Mouse (Mus musculus) heart, embryonic 14.5 days (tissue): ENCODE data around the gene Thrb. TPM values are rescaled to one million over a fixed set of nuclear protein-coding genes. Genes with fewer than 3 reads are reported as not detected.

Experiments
- ATAC-seq: fragments of 200-750 bp; cut with Nextera tagmentation; 2 replicates; pipeline ENCODE4 v1.8.0; 2017; ENCODE audit warnings: low read depth, moderate TSS enrichment; ENCODE audit not compliant: insufficient number of reproducible peaks, insufficient read depth, low FRiP score
- H3K27ac ChIP-seq, 2 experiments: fragments of 200-500 bp in 1 of 2; fragments of 300-500 bp in 1 of 2; sonication (generic) in 1 of 2; replicated peaks in 1 of 2; 2 replicates each; pipeline ENCODE4 v1.5.1; 2012 to 2014; ENCODE audit warnings: low read depth in 2 of 2, low read length in 2 of 2, control low read depth in 1 of 2, mild to moderate bottlenecking in 1 of 2, mixed read lengths in 1 of 2; ENCODE audit not compliant: control insufficient read depth in 1 of 2, insufficient read depth in 1 of 2
- H3K27me3 ChIP-seq: fragments of 300-500 bp; sonication (generic); 2 replicates; pipeline ENCODE4 v1.6.1; 2014; ENCODE audit warnings: mild to moderate bottlenecking, low read length, control low read depth; ENCODE audit not compliant: control insufficient read depth, insufficient read depth
- H3K36me3 ChIP-seq: fragments of 300-500 bp; sonication (generic); 2 replicates; pipeline ENCODE4 v1.6.1; 2014; ENCODE audit warnings: mild to moderate bottlenecking, control low read depth, low read length, mixed read lengths; ENCODE audit not compliant: control insufficient read depth, insufficient read depth
- H3K4me1 ChIP-seq, 2 experiments: fragments of 200-500 bp in 1 of 2; fragments of 300-500 bp in 1 of 2; sonication (generic) in 1 of 2; 2 replicates each; pipeline ENCODE4 v1.6.1; 2012 to 2014; ENCODE audit warnings: low read length in 2 of 2, control low read depth in 1 of 2, mixed read lengths in 1 of 2; ENCODE audit not compliant: control insufficient read depth in 2 of 2, insufficient read depth in 2 of 2
- H3K4me2 ChIP-seq: fragments of 300-500 bp; sonication (generic); 2 replicates; pipeline ENCODE4 v1.6.1; 2014; ENCODE audit warnings: mild to moderate bottlenecking, low read length
- H3K4me3 ChIP-seq, 2 experiments: fragments of 200-500 bp in 1 of 2; fragments of 300-500 bp in 1 of 2; sonication (generic) in 1 of 2; 2 replicates each; pipeline ENCODE4 v1.5.1; 2012 to 2014; ENCODE audit warnings: low read length in 2 of 2, mild to moderate bottlenecking in 2 of 2, control low read depth in 1 of 2, low read depth in 1 of 2, moderate library complexity in 1 of 2; ENCODE audit not compliant: control insufficient read depth in 1 of 2, insufficient read depth in 1 of 2
- H3K9ac ChIP-seq: fragments of 300-500 bp; sonication (generic); 2 replicates; pipeline ENCODE4 v1.6.1; 2014; ENCODE audit warnings: mild to moderate bottlenecking, low read length
- H3K9me3 ChIP-seq: fragments of 300-500 bp; sonication (generic); 2 replicates; pipeline ENCODE4 v1.6.1; 2016; ENCODE audit warnings: low read length, control low read depth; ENCODE audit not compliant: control insufficient read depth
- WGBS: fragments of 180-500 bp; shearing (Covaris S2); extraction: QIAGEN DNeasy Blood & Tissue Kit; methylation state at CpG from one replicate; pipeline ENCODE4 v1.1.7; 2014; 5-methylcytosine and 5-hydroxymethylcytosine counted together
- polyA plus RNA-seq: library from polyadenylated mRNA; unstranded; fragments of >200 nt; fragmentation: Nextera tagmentation; extraction: Ambion mirVana; gene quantifications from 2 replicates; pipeline ENCODE4 v1.2.1, GENCODE M21; 2014

Thrb gene
- polyA plus RNA-seq, 1 experiment from 2014 or later: 1.5 TPM

- Histone ChIP-seq H3K36me3 (no peaks in the 10 kb centered on the region), H3K4me3 (no peak overlapping the region), H3K4me1 (no peaks in the 10 kb centered on the region), H3K27me3 (no peaks in the 10 kb centered on the region), H3K27ac (no peak overlapping the region), H3K9ac (no peak overlapping the region), H3K9me3 (no peaks in the 10 kb centered on the region), H3K4me2 (no peak overlapping the region)
- ATAC-seq: no peak
- WGBS: 60% methylated on average over 8 of the region's 8 CpGs
Measured at GRCm38 (mm10) chr14:17847211-17847610, 187.2 kb downstream of the Thrb start.

DNA sequence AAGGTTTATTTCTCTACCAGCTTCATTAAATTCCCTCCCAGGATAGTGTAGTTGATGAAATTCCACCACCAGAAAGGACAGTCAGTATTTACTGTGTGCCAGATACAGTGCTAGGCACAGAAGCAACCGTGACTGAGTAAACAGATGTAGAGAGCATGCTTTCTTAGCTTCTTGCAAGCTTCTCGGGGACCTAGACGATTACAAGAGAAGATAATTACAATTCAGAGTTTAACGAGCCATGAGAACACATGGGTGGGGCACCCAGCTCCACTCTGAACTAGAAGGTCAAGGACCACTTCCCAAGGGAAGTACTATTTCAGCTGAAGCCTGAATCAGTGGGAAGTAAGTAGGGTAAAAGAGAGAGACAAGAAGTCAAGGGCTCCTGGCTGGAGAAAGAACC lies 190.3 kb downstream of the Thrb start:
- no peak overlapping the region for H3K4me3 ChIP-seq
- no peaks in the 10 kb centered on the region for H3K36me3 ChIP-seq
- H3K4me2 ChIP-seq: no peak overlapping the region
- no peak for ATAC-seq
- no peak overlapping the region for H3K27ac ChIP-seq
- no peak overlapping the region for H3K9ac ChIP-seq
- no peaks in the 10 kb centered on the region for H3K9me3 ChIP-seq
- no peaks in the 10 kb centered on the region for H3K27me3 ChIP-seq
- no peaks in the 10 kb centered on the region for H3K4me1 ChIP-seq
- 59% methylated on average over 4 of the region's 4 CpGs for WGBS

- no peaks in the 10 kb centered on the region for H3K27me3 ChIP-seq
- no peak overlapping the region for H3K27ac ChIP-seq
- H3K4me2 ChIP-seq: no peak overlapping the region
- 76% methylated on average over 2 of the region's 2 CpGs for WGBS
- H3K36me3 ChIP-seq: no peaks in the 10 kb centered on the region
- no peaks in the 10 kb centered on the region for H3K4me1 ChIP-seq
- H3K4me3 ChIP-seq: no peak overlapping the region
- H3K9me3 ChIP-seq: no peaks in the 10 kb centered on the region
- no peak overlapping the region for H3K9ac ChIP-seq
- ATAC-seq: no peak
Measured at GRCm38 (mm10) chr14:17852236-17852635, 192.2 kb downstream of the Thrb start.

DNA sequence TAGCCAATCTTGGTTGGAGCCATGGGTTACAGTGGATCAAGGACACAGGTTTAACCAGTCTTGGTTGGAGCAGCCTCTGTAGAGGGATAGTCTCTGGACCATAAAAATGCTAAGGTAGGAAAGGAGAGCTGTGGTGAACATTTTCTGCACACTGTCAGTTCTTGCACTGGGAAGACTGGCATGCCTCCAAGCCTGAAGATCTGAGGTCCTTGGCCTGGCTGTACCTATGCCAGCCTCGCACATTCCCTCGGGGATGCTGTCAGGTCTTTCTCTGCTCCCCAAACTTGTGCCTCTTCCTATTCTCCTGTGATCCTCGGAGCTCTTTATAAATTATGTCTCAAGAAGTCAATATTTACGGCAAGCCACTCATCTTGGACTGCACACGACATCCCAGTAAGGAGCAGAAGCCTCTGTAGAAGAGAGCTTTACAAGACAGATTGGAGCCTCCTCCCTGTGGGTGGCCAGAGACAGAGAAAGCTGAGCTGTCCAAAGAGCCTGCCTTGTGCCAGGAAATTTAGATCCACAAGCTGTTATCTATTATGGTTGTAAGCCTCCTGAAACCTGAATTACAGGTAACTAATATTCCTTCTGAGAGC lies 199.8 kb downstream of the Thrb start:
- no peak for ATAC-seq
- 76% methylated on average over 5 of the region's 5 CpGs for WGBS
- Histone ChIP-seq H3K9ac (no peak overlapping the region), H3K4me3 (no peak overlapping the region), H3K9me3 (no peaks in the 10 kb centered on the region), H3K4me2 (no peak overlapping the region), H3K27me3 (no peaks in the 10 kb centered on the region), H3K4me1 (no peaks in the 10 kb centered on the region), H3K36me3 (no peaks in the 10 kb centered on the region), H3K27ac (no peak overlapping the region)

GRCm38 (mm10) chr14:17862651-17863050 lies 202.6 kb downstream of the Thrb start:
- no peak for ATAC-seq
- H3K4me1 ChIP-seq: no peaks in the 10 kb centered on the region
- 88% methylated on average over 3 of the region's 3 CpGs for WGBS
- no peaks in the 10 kb centered on the region for H3K27me3 ChIP-seq
- H3K4me2 ChIP-seq: no peak overlapping the region
- no peak overlapping the region for H3K9ac ChIP-seq
- no peak overlapping the region for H3K4me3 ChIP-seq
- no peaks in the 10 kb centered on the region for H3K36me3 ChIP-seq
- no peaks in the 10 kb centered on the region for H3K9me3 ChIP-seq
- no peak overlapping the region for H3K27ac ChIP-seq

DNA sequence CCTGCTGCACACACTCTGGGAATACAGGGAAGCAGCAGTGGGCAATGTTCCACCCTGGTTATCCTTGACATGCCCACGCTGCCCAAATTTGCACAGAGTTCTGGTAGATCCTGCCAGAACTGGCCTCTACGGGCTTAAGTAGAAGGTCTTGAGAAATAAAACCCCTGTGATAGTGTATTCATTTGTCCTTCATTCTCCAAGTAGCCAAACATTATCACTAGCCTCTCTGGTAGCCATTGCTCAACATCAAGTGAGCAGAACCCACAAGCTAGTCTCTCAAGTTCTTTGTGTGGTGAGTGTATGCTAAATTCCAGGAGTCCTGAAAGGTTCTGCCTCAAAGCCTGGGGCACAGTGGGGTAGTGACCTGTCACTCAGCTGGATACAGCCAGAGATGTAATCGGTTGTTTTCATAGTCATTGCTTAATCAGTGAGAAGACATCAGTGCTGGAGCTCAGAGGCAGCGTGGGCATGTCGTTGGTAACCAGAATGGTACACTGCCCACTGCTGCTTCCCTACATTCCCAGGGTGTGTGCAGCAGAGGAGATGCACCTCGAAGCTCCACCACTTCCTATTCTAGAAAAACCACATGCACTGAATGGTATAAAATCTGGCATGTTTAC lies 203.8 kb downstream of the Thrb start:
- Histone ChIP-seq H3K36me3 (no peaks in the 10 kb centered on the region), H3K4me1 (no peaks in the 10 kb centered on the region), H3K4me2 (no peak overlapping the region), H3K9ac (no peak overlapping the region), H3K9me3 (no peaks in the 10 kb centered on the region), H3K27me3 (no peaks in the 10 kb centered on the region), H3K4me3 (no peak overlapping the region), H3K27ac (no peak overlapping the region)
- no peak for ATAC-seq
- 60% methylated on average over 6 of the region's 6 CpGs for WGBS

- Histone ChIP-seq H3K36me3 (no peaks in the 10 kb centered on the region), H3K4me3 (no peak overlapping the region), H3K9ac (no peak overlapping the region), H3K4me2 (no peak overlapping the region), H3K27ac (no peak overlapping the region), H3K4me1 (no peaks in the 10 kb centered on the region), H3K27me3 (no peaks in the 10 kb centered on the region), H3K9me3 (no peaks in the 10 kb centered on the region)
- ATAC-seq: no peak
- 77% methylated on average over 6 of the region's 6 CpGs for WGBS
Measured at GRCm38 (mm10) chr14:17868326-17868725, 208.3 kb downstream of the Thrb start.

GRCm38 (mm10) chr14:17875946-17876345 lies 215.9 kb downstream of the Thrb start:
- Histone ChIP-seq H3K27me3 (no peaks in the 10 kb centered on the region), H3K36me3 (no peaks in the 10 kb centered on the region), H3K4me1 (no peaks in the 10 kb centered on the region), H3K4me2 (no peak overlapping the region), H3K27ac (no peak overlapping the region), H3K9me3 (no peaks in the 10 kb centered on the region), H3K9ac (no peak overlapping the region), H3K4me3 (no peak overlapping the region)
- no peak for ATAC-seq
- 47% methylated on average over 2 of the region's 2 CpGs for WGBS
